Mouse (Mus musculus) C2C12 (cell line): ENCODE data around the gene Hdac10.

Experiments
- CEBPB ChIP-seq: IDR thresholded peaks from one replicate; pipeline ENCODE4 v1.6.1; 2011; ENCODE audit warnings: low read depth, mild to moderate bottlenecking, control low read depth, moderate library complexity
- CTCF ChIP-seq: IDR thresholded peaks from one replicate; pipeline ENCODE4 v1.5.1; 2011; ENCODE audit not compliant: control insufficient read depth, insufficient read depth, insufficient read length
- FOSL1 ChIP-seq: IDR thresholded peaks from one replicate; pipeline ENCODE4 v1.8.0; 2011; ENCODE audit warnings: mild to moderate bottlenecking, low read length; ENCODE audit not compliant: poor library complexity, insufficient read depth, severe bottlenecking
- MAX ChIP-seq: IDR thresholded peaks from one replicate; pipeline ENCODE4 v1.6.1; 2011; ENCODE audit warnings: mild to moderate bottlenecking, control low read depth
- MYOD1 ChIP-seq: IDR thresholded peaks from one replicate; pipeline ENCODE4 v1.6.1; 2011; ENCODE audit warnings: low read depth; ENCODE audit not compliant: control insufficient read depth, insufficient read length
- USF1 ChIP-seq: IDR thresholded peaks from one replicate; pipeline ENCODE4 v1.6.1; 2011; ENCODE audit warnings: low read depth, mild to moderate bottlenecking, control low read depth, moderate library complexity

DNA sequence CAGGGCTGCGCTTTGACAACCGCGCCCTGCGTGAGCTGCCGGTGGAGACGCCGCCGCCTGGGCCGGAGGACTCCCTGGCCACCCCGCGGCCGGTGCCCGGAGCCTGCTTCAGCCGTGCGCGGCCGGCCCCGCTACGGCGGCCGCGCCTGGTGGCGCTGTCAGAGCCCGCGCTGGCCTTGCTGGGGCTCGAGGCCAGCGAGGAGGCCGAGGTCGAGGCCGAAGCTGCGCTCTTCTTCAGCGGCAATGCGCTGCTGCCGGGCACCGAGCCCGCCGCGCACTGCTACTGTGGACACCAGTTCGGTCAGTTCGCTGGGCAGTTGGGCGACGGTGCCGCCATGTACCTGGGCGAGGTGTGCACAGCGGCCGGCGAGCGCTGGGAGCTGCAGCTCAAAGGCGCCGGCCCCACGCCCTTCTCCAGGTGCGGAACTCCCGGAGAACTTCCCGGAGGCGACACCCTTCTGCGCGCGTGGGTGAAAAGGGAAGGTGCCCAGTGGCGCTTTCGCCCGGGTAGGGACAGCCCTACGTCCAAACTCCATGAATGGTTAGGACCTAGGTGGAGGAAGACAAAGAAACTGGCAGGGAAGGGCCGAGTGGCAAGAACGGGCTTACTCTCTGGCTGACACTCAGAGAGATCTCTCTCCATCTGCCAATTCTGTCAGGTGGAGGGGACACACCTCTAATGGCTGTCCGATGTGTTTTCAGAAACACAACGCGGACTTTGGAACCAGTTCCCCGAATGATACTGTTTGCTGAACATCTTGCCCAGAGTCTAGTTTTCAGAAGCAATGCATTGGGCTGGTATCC, 39.0 kb downstream of the Hdac10 start:
- TF ChIP-seq CTCF (no peak), MAX (no peak), USF1 (no peak), MYOD1 (no peak), FOSL1 (no peak), CEBPB (no peak)
